Mouse (Mus musculus) C2C12 (cell line): ENCODE measurements around the gene Lasp1.

ENCODE experiments used
- CEBPB ChIP-seq: IDR thresholded peaks from one replicate; pipeline ENCODE4 v1.6.1; 2011; ENCODE audit warnings: low read depth, mild to moderate bottlenecking, control low read depth, moderate library complexity
- CTCF ChIP-seq: IDR thresholded peaks from one replicate; pipeline ENCODE4 v1.5.1; 2011; ENCODE audit not compliant: control insufficient read depth, insufficient read depth, insufficient read length
- FOSL1 ChIP-seq: IDR thresholded peaks from one replicate; pipeline ENCODE4 v1.8.0; 2011; ENCODE audit warnings: mild to moderate bottlenecking, low read length; ENCODE audit not compliant: poor library complexity, insufficient read depth, severe bottlenecking
- MAX ChIP-seq: IDR thresholded peaks from one replicate; pipeline ENCODE4 v1.6.1; 2011; ENCODE audit warnings: mild to moderate bottlenecking, control low read depth
- MYOG ChIP-seq: IDR thresholded peaks from one replicate; pipeline ENCODE4 v1.6.1; 2011; ENCODE audit not compliant: control insufficient read depth, insufficient read length; ENCODE audit errors: extremely low read depth
- USF1 ChIP-seq: IDR thresholded peaks from one replicate; pipeline ENCODE4 v1.6.1; 2011; ENCODE audit warnings: low read depth, mild to moderate bottlenecking, control low read depth, moderate library complexity

GRCm38 (mm10) chr11:97805662-97806612, 7.1 kb downstream of the Lasp1 start:
- no peak for TF ChIP-seq CTCF
- TF ChIP-seq MYOG, result no peak
- TF ChIP-seq USF1, result no peak
- TF ChIP-seq CEBPB, result no peak
- no peak for TF ChIP-seq MAX
- TF ChIP-seq FOSL1, result no peak
